Mouse (Mus musculus): ENCODE measurements at regions not wholly inside any gene's neighbourhood (a gene's known extent, or its start where the extent isn't known, plus 50 kb on each side); places are given as distances from the start of the nearest gene placed in this dataset.

- no peak for DNase-seq (ENCODE audit: low spot score in 2 of 2)
- intact Hi-C loops (cut with DNase I): no loop called here
These were observed 52.1 kb upstream of the Hmcn1 start for GRCm38 (mm10) chr1:151045334-151045733.

- no peak for DNase-seq (ENCODE audit: low spot score in 2 of 2)
- intact Hi-C loops (cut with DNase I): no loop called here
These were observed 53.4 kb upstream of the Hmcn1 start for GRCm38 (mm10) chr1:151046626-151047025.

- intact Hi-C loops (cut with DNase I): no loop called here
- DNase-seq (ENCODE audit: low spot score in 2 of 2): no peak
These were observed 56.7 kb upstream of the Hmcn1 start for GRCm38 (mm10) chr1:151049726-151050506.

GRCm38 (mm10) chr1:151050507-151050816 lies 57.2 kb upstream of the Hmcn1 start:
- no peak for DNase-seq (ENCODE audit: low spot score in 2 of 2)
- intact Hi-C loops (cut with DNase I): no loop called here

- intact Hi-C loops (cut with DNase I): no loop called here
- no peak for DNase-seq (ENCODE audit: low spot score in 2 of 2)
These were observed 60.0 kb upstream of the Hmcn1 start for GRCm38 (mm10) chr1:151053268-151053667.

GRCm38 (mm10) chr1:151055396-151055795 lies 62.2 kb upstream of the Hmcn1 start:
- intact Hi-C loops (cut with DNase I): no loop called here
- DNase-seq (ENCODE audit: low spot score in 2 of 2): no peak

- no peak for DNase-seq (ENCODE audit: low spot score in 2 of 2)
- intact Hi-C loops (cut with DNase I): no loop called here
These were observed 66.4 kb upstream of the Hmcn1 start for GRCm38 (mm10) chr1:151059546-151060136.

- DNase-seq (ENCODE audit: low spot score in 2 of 2): no peak
- intact Hi-C loops (cut with DNase I): no loop called here
These were observed 71.9 kb upstream of the Hmcn1 start for GRCm38 (mm10) chr1:151065090-151065567.

- DNase-seq (ENCODE audit: low spot score in 2 of 2): no peak
- intact Hi-C loops (cut with DNase I): no loop called here
These were observed 73.3 kb upstream of the Hmcn1 start for GRCm38 (mm10) chr1:151066379-151067128.

GRCm38 (mm10) chr1:151074508-151075314 lies 81.5 kb upstream of the Hmcn1 start:
- DNase-seq (ENCODE audit: low spot score in 2 of 2): no peak
- intact Hi-C loops (cut with DNase I): no loop called here

- no peak for DNase-seq (ENCODE audit: low spot score in 2 of 2)
- intact Hi-C loops (cut with DNase I): no loop called here
These were observed 82.3 kb upstream of the Hmcn1 start for GRCm38 (mm10) chr1:151075541-151075940.

- intact Hi-C loops (cut with DNase I): loop anchor here (2.0 kb wide), 1 partner anchor 266 kb away; the partner anchor contains the start of gene Ivns1abp
- peak; percentile 79 to 83 for DNase-seq (ENCODE audit: low spot score in 2 of 2)
These were observed 85.8 kb upstream of the Hmcn1 start for GRCm38 (mm10) chr1:151078909-151079522.

- DNase-seq (ENCODE audit: low spot score in 2 of 2): no peak
- intact Hi-C loops (cut with DNase I): loop anchor here (2.0 to 10.0 kb wide), 2 partner anchors 95 to 265 kb away; partner anchors contain the start of gene Ivns1abp
These were observed 86.6 kb upstream of the Hmcn1 start for GRCm38 (mm10) chr1:151079614-151080360.

GRCm38 (mm10) chr1:151080510-151080980 lies 87.3 kb upstream of the Hmcn1 start:
- intact Hi-C loops (cut with DNase I): loop anchor here (10.0 kb wide), 1 partner anchor 94 kb away; no protein-coding TSS in a partner anchor
- DNase-seq (ENCODE audit: low spot score in 2 of 2): no peak

- DNase-seq (ENCODE audit: low spot score in 2 of 2): no peak
- intact Hi-C loops (cut with DNase I): loop anchor here (10.0 kb wide), 1 partner anchor 92 kb away; no protein-coding TSS in a partner anchor
These were observed 89.3 kb upstream of the Hmcn1 start for GRCm38 (mm10) chr1:151082510-151083033.

- intact Hi-C loops (cut with DNase I): loop anchor here (10.0 kb wide), 1 partner anchor 91 kb away; no protein-coding TSS in a partner anchor
- DNase-seq (ENCODE audit: low spot score in 2 of 2): no peak
These were observed 90.6 kb upstream of the Hmcn1 start for GRCm38 (mm10) chr1:151083806-151084205.

GRCm38 (mm10) chr1:151086111-151086859 lies 93.0 kb upstream of the Hmcn1 start:
- intact Hi-C loops (cut with DNase I): loop anchor here (10.0 kb wide), 1 partner anchor 89 kb away; no protein-coding TSS in a partner anchor
- no peak for DNase-seq (ENCODE audit: low spot score in 2 of 2)

Measured in left cerebral cortex, postnatal 36 days (tissue).